Mouse (Mus musculus): ENCODE data around the gene Parn. TPM values are rescaled to one million over a fixed set of nuclear protein-coding genes. Genes with fewer than 3 reads are reported as not detected.

Parn gene
- polyA plus RNA-seq, 1 experiment, result not detected

DNA sequence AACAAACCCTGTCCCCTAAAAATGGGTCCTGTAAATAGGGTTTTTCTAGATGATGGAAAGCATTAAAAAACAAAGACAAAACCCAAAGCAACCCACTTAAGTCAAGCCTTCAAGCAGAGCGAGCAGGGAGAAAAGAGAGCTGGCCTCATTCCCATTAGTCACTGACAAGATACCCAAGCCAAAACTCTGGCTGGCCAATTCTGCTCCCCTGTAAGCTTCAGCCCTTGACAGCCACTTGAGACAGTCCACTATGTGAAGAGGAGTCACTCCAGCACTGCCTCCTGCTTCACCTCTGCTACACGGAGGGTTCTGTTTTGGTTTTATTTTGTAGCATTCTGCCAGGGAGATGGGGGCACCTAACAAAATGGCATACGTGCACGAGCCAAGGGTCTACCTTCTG is 126.2 kb downstream of the Parn start:
- 79% methylated on average over 4 of the region's 4 CpGs for WGBS
- Histone ChIP-seq H3K27ac (ENCODE audit: insufficient read depth, low read depth, low read length) (no peak overlapping the region), H3K4me3 (ENCODE audit: insufficient read depth, low read depth, low read length) (no peak overlapping the region), H3K4me1 (ENCODE audit: control insufficient read depth, insufficient read depth, low read length) (peaks cover 5% of the 10 kb centered on the region; the same call in 1 of the 2 replicates)
- TF ChIP-seq CTCF (IDR thresholded peaks at IDR 0.05; ENCODE audit: insufficient read depth, low read depth, low read length) (no peak), POLR2A (IDR thresholded peaks at IDR 0.05; ENCODE audit: insufficient read depth, low read depth, low read length) (no peak)

DNA sequence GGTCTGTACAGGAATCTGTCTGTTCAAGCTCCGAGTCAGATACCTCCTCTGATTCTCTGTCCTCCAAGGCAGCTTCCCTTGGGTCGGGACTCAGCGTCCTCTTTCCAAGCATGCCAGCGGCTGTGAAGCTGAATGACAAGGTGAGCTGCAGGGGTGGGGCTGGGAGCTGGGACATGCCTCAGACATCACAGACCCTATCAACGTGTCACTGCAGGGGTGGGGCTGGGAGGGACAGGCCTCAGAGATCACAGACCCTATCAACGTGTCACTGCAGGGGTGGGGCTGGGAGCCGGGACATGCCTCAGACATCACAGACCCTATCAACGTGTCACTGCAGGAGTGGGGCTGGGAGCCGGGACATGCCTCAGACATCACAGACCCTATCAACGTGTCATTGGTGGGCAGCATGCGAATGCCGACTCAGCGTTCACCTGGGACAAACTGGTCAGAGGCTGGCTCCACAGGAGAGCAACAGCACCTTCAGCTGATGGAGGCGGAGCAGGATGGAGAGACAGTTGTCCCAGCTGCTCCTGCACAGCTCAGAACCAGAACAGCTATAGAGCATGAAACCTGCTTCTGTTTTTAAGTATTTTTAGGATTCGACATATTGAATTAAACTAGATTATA is 126.7 kb downstream of the Parn start:
- no peak overlapping the region for H3K4me3 ChIP-seq (ENCODE audit: insufficient read depth, low read depth, low read length)
- 93% methylated on average over 15 of the region's 15 CpGs for WGBS
- no peak overlapping the region for H3K27ac ChIP-seq (ENCODE audit: insufficient read depth, low read depth, low read length)
- TF ChIP-seq CTCF (IDR thresholded peaks at IDR 0.05; ENCODE audit: insufficient read depth, low read depth, low read length) (no peak), POLR2A (IDR thresholded peaks at IDR 0.05; ENCODE audit: insufficient read depth, low read depth, low read length) (no peak)
- H3K4me1 ChIP-seq (ENCODE audit: control insufficient read depth, insufficient read depth, low read length), result peaks cover 5% of the 10 kb centered on the region; the same call in 1 of the 2 replicates

DNA sequence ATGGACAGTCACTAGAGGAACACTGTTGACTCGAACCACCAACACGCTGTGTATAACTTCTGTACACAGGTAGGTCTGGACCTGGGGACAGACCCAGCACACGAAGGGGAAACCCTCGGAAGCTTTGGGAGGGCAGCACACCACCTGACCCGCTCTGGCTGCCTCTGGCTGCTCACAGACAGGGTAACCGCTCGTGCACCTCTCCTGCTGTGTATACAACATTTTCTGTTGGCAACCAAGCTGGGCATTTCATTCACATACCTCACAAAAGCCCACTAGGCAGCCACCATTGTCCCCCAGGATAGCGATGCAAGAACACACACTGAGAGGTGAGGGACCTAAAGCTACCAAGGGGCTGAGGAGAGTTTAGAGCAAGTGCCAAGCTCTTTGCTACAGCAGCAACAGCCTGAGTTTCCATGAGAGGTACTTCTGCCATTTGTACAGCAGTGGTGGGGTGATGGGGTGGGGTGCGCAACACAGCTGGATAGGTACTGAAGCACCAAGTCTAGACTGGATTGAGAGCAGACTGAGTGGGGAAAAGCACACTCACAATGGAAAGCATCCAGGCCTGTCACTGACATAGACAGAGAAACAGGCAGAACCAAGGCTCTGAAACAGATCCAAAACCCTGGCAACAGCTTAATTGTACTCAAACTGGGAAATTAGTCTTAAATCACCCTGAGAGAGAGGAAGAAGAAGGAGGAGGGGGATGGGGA is 128.9 kb downstream of the Parn start:
- Histone ChIP-seq H3K4me3 (ENCODE audit: insufficient read depth, low read depth, low read length) (no peak overlapping the region), H3K4me1 (ENCODE audit: control insufficient read depth, insufficient read depth, low read length) (peaks cover 5% of the 10 kb centered on the region; the same call in 1 of the 2 replicates), H3K27ac (ENCODE audit: insufficient read depth, low read depth, low read length) (no peak overlapping the region)
- no peak for TF ChIP-seq POLR2A (IDR thresholded peaks at IDR 0.05; ENCODE audit: insufficient read depth, low read depth, low read length)
- no peak for TF ChIP-seq CTCF (IDR thresholded peaks at IDR 0.05; ENCODE audit: insufficient read depth, low read depth, low read length)
- WGBS, result 72% methylated on average over 9 of the region's 9 CpGs

DNA sequence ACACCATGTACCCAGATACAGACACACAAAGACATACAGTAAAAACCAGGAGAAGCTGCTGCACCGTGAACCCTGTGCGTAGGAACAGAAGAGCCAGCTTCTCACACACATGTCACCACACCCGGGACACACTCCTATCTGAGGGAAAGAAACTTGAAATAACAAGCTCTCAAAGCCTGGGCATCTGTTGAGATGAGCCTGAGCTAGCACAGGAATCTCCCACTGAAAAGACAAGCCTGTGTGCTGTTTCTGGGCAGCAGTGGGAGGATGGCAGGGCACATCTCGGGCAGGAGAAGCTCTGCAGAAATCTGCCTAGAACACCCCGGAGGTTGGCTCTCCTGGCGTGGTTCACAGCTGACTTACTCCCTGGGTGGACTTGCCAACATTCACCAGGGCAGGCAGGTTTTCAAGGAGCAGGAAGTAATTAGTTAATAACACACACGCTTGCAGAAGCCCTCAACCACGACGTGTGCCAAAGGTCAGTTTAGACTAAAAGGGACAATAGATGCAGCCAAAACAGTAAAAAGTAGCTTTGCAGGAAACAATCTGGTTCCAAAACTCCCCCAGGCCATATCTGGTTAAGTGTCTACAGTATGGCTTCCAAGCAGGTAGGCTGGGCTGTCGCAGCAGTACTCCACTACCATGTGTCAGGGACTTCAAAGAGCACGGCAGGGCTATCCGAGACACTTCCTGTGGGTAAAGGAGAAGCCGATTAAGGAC is 129.6 kb downstream of the Parn start:
- no peak for TF ChIP-seq CTCF (IDR thresholded peaks at IDR 0.05; ENCODE audit: insufficient read depth, low read depth, low read length)
- Histone ChIP-seq H3K4me3 (ENCODE audit: insufficient read depth, low read depth, low read length) (no peak overlapping the region), H3K4me1 (ENCODE audit: control insufficient read depth, insufficient read depth, low read length) (peaks cover 5% of the 10 kb centered on the region; the same call in 1 of the 2 replicates), H3K27ac (ENCODE audit: insufficient read depth, low read depth, low read length) (no peak overlapping the region)
- 70% methylated on average over 13 of the region's 13 CpGs for WGBS

DNA sequence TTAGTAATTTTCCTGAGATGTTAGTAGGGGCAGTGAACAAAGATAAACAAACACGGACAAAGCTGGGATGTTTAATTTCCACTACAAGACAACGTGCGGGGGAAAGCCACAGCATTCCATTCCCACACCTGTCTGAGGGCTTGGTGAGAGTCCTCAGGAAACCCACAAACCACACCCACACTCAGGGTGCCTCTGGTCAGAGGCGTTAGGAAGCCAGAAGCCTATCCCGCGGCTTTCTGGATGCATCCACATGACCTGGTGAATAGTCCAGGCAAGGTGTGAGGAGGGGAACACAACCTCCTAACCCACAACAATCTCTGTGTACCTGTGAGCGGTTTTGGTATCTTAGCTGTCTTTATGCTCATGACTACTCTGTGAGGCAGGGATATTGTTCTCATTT is 131.6 kb downstream of the Parn start:
- peaks cover 5% of the 10 kb centered on the region; the same call in 1 of the 2 replicates for H3K4me1 ChIP-seq (ENCODE audit: control insufficient read depth, insufficient read depth, low read length)
- 90% methylated on average over 7 of the region's 7 CpGs for WGBS
- no peak overlapping the region for H3K4me3 ChIP-seq (ENCODE audit: insufficient read depth, low read depth, low read length)
- no peak overlapping the region for H3K27ac ChIP-seq (ENCODE audit: insufficient read depth, low read depth, low read length)
- TF ChIP-seq POLR2A (IDR thresholded peaks at IDR 0.05; ENCODE audit: insufficient read depth, low read depth, low read length) (no peak), CTCF (IDR thresholded peaks at IDR 0.05; ENCODE audit: insufficient read depth, low read depth, low read length) (no peak)

DNA sequence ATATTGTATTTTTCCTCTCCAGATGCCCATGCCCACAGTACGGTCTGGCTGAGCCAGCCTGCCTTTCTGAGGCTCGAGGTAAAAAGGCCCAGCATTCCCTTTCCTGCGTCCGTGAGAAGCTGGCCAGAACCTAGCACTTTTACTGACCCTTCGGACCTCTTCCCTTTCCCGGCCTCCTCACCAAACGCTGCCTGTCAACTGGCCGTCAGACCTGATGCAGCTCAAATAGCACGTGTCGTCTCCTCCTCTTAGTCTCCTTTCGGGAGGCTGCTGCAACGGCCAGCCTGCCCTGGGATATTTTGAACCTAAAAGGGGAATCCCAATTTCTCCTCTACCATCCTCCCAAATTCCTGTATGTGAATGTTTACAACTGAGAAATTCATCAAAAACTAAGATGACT is 132.1 kb downstream of the Parn start:
- no peak overlapping the region for H3K4me3 ChIP-seq (ENCODE audit: insufficient read depth, low read depth, low read length)
- H3K27ac ChIP-seq (ENCODE audit: insufficient read depth, low read depth, low read length), result no peak overlapping the region
- H3K4me1 ChIP-seq (ENCODE audit: control insufficient read depth, insufficient read depth, low read length), result peaks cover 3% of the 10 kb centered on the region; the same call in 1 of the 2 replicates
- TF ChIP-seq CTCF (IDR thresholded peaks at IDR 0.05; ENCODE audit: insufficient read depth, low read depth, low read length) (no peak), POLR2A (IDR thresholded peaks at IDR 0.05; ENCODE audit: insufficient read depth, low read depth, low read length) (no peak)
- WGBS, result 92% methylated on average over 12 of the region's 12 CpGs

DNA sequence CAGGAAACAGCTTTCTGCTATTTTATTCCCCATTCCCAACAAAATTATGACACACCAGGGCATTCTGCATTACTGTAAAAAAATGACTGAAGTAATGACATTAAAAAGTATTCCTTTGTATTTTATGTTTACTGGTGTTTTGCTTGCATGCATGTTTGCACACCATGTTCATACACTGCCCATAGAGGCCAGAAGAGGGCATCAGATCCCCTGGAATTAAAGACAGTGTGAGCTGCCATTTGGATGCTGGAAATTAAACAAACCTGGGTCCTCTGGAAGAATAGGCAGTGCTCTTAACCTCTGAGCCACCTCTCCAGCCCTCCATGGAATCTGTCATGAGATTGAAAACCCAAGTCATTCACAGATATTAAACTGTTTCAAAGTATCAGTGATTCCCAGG is 135.1 kb downstream of the Parn start:
- H3K27ac ChIP-seq (ENCODE audit: insufficient read depth, low read depth, low read length), result no peak overlapping the region
- H3K4me3 ChIP-seq (ENCODE audit: insufficient read depth, low read depth, low read length), result no peak overlapping the region
- H3K4me1 ChIP-seq (ENCODE audit: control insufficient read depth, insufficient read depth, low read length), result no peaks in the 10 kb centered on the region
- TF ChIP-seq CTCF (IDR thresholded peaks at IDR 0.05; ENCODE audit: insufficient read depth, low read depth, low read length), result no peak
- TF ChIP-seq POLR2A (IDR thresholded peaks at IDR 0.05; ENCODE audit: insufficient read depth, low read depth, low read length), result no peak

DNA sequence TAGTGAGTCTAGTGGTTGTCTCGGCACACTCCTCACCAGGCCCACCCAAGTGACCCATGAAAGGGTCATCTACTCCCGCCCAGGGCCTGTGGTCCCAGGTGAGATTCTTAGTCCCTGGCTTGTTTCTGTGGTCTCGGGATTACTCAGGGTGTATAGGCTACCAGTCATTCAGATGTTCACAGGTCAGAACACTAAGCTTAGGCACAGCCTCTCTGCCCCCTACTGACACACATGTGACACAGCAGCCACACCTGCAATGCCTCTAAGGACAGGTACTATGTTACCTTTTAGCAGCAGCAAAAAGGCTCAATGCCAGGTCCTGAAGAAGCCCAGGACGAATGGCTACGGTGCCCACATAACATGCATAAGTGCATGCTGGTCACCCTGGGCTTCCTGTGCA is 136.7 kb downstream of the Parn start:
- Histone ChIP-seq H3K4me3 (ENCODE audit: insufficient read depth, low read depth, low read length) (no peak overlapping the region), H3K4me1 (ENCODE audit: control insufficient read depth, insufficient read depth, low read length) (no peaks in the 10 kb centered on the region), H3K27ac (ENCODE audit: insufficient read depth, low read depth, low read length) (no peak overlapping the region)
- WGBS, result 94% methylated on average over 5 of the region's 5 CpGs
- no peak for TF ChIP-seq POLR2A (IDR thresholded peaks at IDR 0.05; ENCODE audit: insufficient read depth, low read depth, low read length)
- no peak for TF ChIP-seq CTCF (IDR thresholded peaks at IDR 0.05; ENCODE audit: insufficient read depth, low read depth, low read length)

DNA sequence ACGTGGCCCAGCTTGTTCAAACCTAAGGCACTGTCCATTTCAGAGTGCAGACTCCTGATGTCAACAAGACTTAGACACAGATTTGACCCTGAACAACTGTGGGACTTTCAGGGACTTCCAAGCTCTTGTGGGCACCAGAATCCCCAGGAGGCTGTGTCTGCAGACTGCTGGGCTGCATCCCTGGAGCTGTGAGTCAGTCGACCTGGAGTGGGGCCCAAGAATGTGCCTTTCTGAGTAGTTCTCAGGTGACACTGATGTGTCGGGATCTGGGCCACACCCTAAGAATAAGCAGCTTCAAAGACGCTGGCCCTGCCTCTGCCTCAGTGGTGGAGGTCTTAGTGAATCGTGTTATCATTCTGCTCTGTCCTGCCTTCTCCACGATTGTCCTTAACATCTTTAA is 146.6 kb downstream of the Parn start:
- 82% methylated on average over 6 of the region's 6 CpGs for WGBS
- no peaks in the 10 kb centered on the region; the same call in 1 of the 2 replicates for H3K4me1 ChIP-seq (ENCODE audit: control insufficient read depth, insufficient read depth, low read length)
- TF ChIP-seq POLR2A (IDR thresholded peaks at IDR 0.05; ENCODE audit: insufficient read depth, low read depth, low read length), result no peak
- TF ChIP-seq CTCF (IDR thresholded peaks at IDR 0.05; ENCODE audit: insufficient read depth, low read depth, low read length), result no peak
- no peak overlapping the region for H3K27ac ChIP-seq (ENCODE audit: insufficient read depth, low read depth, low read length)
- H3K4me3 ChIP-seq (ENCODE audit: insufficient read depth, low read depth, low read length), result no peak overlapping the region

Data from olfactory bulb, adult 2 months (tissue).